Mouse (Mus musculus): ENCODE measurements around the gene Lypla2.
"Not testable (repeated sequence)": the region's sequence is repeated elsewhere in the genome, so short reads cannot be mapped to it uniquely, and the experiment has no call there.

The Lypla2 gene

GRCm38 (mm10) chr4:135949475-135949874 is 23.0 kb downstream of the Lypla2 start:
- DNase-seq (ENCODE audit: low spot score in 2 of 2): no peak

- DNase-seq (ENCODE audit: low spot score in 2 of 2): no peak
These were observed 24.3 kb downstream of the Lypla2 start for GRCm38 (mm10) chr4:135948142-135948541.

- no peak for DNase-seq (ENCODE audit: low spot score in 2 of 2)
These were observed 25.6 kb downstream of the Lypla2 start for GRCm38 (mm10) chr4:135946659-135947301.

- peak; percentile 86 to 89 for DNase-seq (ENCODE audit: low spot score in 2 of 2)
These were observed 26.2 kb downstream of the Lypla2 start, which contains the start of gene Hmgcl for GRCm38 (mm10) chr4:135946278-135946658. TSS of gene Hmgcl (plus strand) at chr4:135946448.

GRCm38 (mm10) chr4:135945706-135946105 is 26.7 kb downstream of the Lypla2 start:
- DNase-seq (ENCODE audit: low spot score in 2 of 2): no peak

- DNase-seq (ENCODE audit: low spot score in 2 of 2): no peak
These were observed 29.0 kb downstream of the Lypla2 start for GRCm38 (mm10) chr4:135943389-135943788.

GRCm38 (mm10) chr4:135942193-135942592 is 30.2 kb downstream of the Lypla2 start:
- DNase-seq (ENCODE audit: low spot score in 2 of 2): no peak

GRCm38 (mm10) chr4:135941026-135941425 is 31.4 kb downstream of the Lypla2 start:
- DNase-seq (ENCODE audit: low spot score in 2 of 2): not testable (repeated sequence)

- DNase-seq (ENCODE audit: low spot score in 2 of 2): no peak
These were observed 33.6 kb downstream of the Lypla2 start for GRCm38 (mm10) chr4:135938858-135939257.

GRCm38 (mm10) chr4:135935502-135935901 is 36.9 kb downstream of the Lypla2 start:
- no peak for DNase-seq (ENCODE audit: low spot score in 2 of 2)

- no peak for DNase-seq (ENCODE audit: low spot score in 2 of 2)
These were observed 37.5 kb downstream of the Lypla2 start for GRCm38 (mm10) chr4:135934708-135935500.

- DNase-seq (ENCODE audit: low spot score in 2 of 2): no peak
These were observed 40.6 kb downstream of the Lypla2 start for GRCm38 (mm10) chr4:135931832-135932231.

- no peak for DNase-seq (ENCODE audit: low spot score in 2 of 2)
These were observed 42.2 kb downstream of the Lypla2 start for GRCm38 (mm10) chr4:135930239-135930638.

- no peak for DNase-seq (ENCODE audit: low spot score in 2 of 2)
These were observed 42.6 kb downstream of the Lypla2 start for GRCm38 (mm10) chr4:135929828-135930227.

- no peak for DNase-seq (ENCODE audit: low spot score in 2 of 2)
These were observed 43.0 kb downstream of the Lypla2 start for GRCm38 (mm10) chr4:135929405-135929804.

- DNase-seq (ENCODE audit: low spot score in 2 of 2): no peak
These were observed 44.0 kb downstream of the Lypla2 start for GRCm38 (mm10) chr4:135928376-135928775.

- no peak for DNase-seq (ENCODE audit: low spot score in 2 of 2)
These were observed 45.6 kb downstream of the Lypla2 start for GRCm38 (mm10) chr4:135926861-135927260.

GRCm38 (mm10) chr4:135926195-135926808 is 46.1 kb downstream of the Lypla2 start:
- no peak for DNase-seq (ENCODE audit: low spot score in 2 of 2)

- no peak for DNase-seq (ENCODE audit: low spot score in 2 of 2)
These were observed 47.1 kb downstream of the Lypla2 start for GRCm38 (mm10) chr4:135925341-135925740.

GRCm38 (mm10) chr4:135924418-135924817 is 48.0 kb downstream of the Lypla2 start:
- DNase-seq (ENCODE audit: low spot score in 2 of 2): no peak

GRCm38 (mm10) chr4:135922190-135922589 is 50.2 kb downstream of the Lypla2 start:
- DNase-seq (ENCODE audit: low spot score in 2 of 2): no peak

GRCm38 (mm10) chr4:135921257-135922120 is 50.9 kb downstream of the Lypla2 start:
- DNase-seq (ENCODE audit: low spot score in 2 of 2): no peak

All from frontal cortex, postnatal 25 days (tissue).